Mouse (Mus musculus): Measurements from ENCODE around the gene Gm21721.
"Not testable (repeated sequence)": the region's sequence is repeated elsewhere in the genome, so short reads cannot be mapped to it uniquely, and the experiment has no call there.

The Gm21721 gene

GRCm38 (mm10) chrY:9202090-9202489 is at the start of gene Gm21721:
Gene Gm21721 (minus strand): TSS chrY:9202190.
- not testable (repeated sequence) for DNase-seq (ENCODE audit: low spot score)
